Mouse (Mus musculus) neural tube, embryonic 13.5 days (tissue): ENCODE measurements around the gene Uba52. TPM values are rescaled to one million over a fixed set of nuclear protein-coding genes. Genes with fewer than 3 reads are reported as not detected.
A peak's percentile ranks its signal among the peaks of the same experiment; 100 is the strongest.
"Not testable (repeated sequence)": the region's sequence is repeated elsewhere in the genome, so short reads cannot be mapped to it uniquely, and the experiment has no call there.

ENCODE experiments used
- ATAC-seq: fragments of 200-750 bp; cut with Nextera tagmentation; 2 replicates; pipeline ENCODE4 v1.8.0; 2017; ENCODE audit warnings: low read depth, mild to moderate bottlenecking, moderate TSS enrichment, moderate library complexity
- H3K27ac ChIP-seq: fragments of 300-500 bp; sonication (generic); replicated peaks from 2 replicates; pipeline ENCODE4 v1.5.1; 2015; ENCODE audit warnings: moderate library complexity, mild to moderate bottlenecking, inconsistent platforms
- H3K27me3 ChIP-seq: fragments of 300-500 bp; sonication (generic); 2 replicates; pipeline ENCODE4 v1.6.1; 2015; ENCODE audit warnings: mild to moderate bottlenecking, inconsistent platforms
- H3K36me3 ChIP-seq: fragments of 300-500 bp; sonication (generic); 2 replicates; pipeline ENCODE4 v1.6.1; 2015; ENCODE audit warnings: mild to moderate bottlenecking, inconsistent platforms
- H3K4me1 ChIP-seq: fragments of 300-500 bp; sonication (generic); replicated peaks from 2 replicates; pipeline ENCODE4 v1.6.1; 2015; ENCODE audit warnings: inconsistent platforms
- H3K4me2 ChIP-seq: fragments of 300-500 bp; sonication (generic); 2 replicates; pipeline ENCODE4 v1.6.1; 2015; ENCODE audit warnings: inconsistent platforms, mild to moderate bottlenecking, moderate library complexity
- H3K4me3 ChIP-seq: fragments of 300-500 bp; sonication (generic); 2 replicates; pipeline ENCODE4 v1.5.1; 2015; ENCODE audit warnings: mild to moderate bottlenecking, inconsistent platforms
- H3K9ac ChIP-seq: fragments of 300-500 bp; sonication (generic); 2 replicates; pipeline ENCODE4 v1.6.1; 2015; ENCODE audit warnings: moderate library complexity, mild to moderate bottlenecking, inconsistent platforms
- H3K9me3 ChIP-seq: fragments of 300-500 bp; sonication (generic); 2 replicates; pipeline ENCODE4 v1.6.1; 2016; ENCODE audit warnings: inconsistent platforms
- WGBS: fragments of 180-500 bp; shearing (Covaris S2); methylation state at CpG from one replicate; pipeline ENCODE4 v1.1.7; 2015; 5-methylcytosine and 5-hydroxymethylcytosine counted together
- polyA plus RNA-seq: library from polyadenylated mRNA; unstranded; fragments of >200 nt; fragmentation: Nextera tagmentation; extraction: Ambion mirVana; gene quantifications from 2 replicates; pipeline ENCODE4 v1.2.1, GENCODE M21; 2015

Uba52 gene
- polyA plus RNA-seq, 1 experiment from 2014 or later, result 800 TPM

DNA sequence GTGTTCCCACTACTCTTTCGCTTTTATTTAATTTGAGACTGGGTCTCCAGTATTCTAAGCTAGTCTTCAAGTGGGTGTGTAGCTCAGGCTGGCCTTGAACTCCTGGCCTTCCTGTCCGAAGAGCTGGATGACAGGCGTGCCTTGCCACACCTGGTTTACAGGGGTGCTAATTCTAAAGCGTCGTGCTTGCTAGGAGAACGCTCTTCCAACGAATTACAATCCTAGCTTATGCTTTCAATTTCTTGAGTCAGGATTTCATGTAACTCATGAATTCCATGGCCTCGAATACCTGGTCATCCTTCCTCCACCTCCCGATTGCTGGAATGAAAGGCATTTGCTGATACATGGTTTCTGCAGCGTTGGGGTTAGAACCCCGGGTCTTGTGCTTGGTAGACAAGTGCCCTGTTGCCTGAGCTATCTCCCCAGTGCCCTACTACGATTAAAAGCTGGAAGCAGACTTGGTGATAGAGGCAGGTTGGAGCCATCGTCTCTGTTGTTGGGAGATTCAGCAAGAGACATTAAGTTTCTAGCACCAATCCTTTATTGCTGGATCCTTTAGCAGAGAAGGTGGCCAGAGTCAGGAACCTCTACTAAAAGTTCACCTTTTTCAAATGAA, 17.7 kb upstream of the Uba52 start:
- Histone ChIP-seq H3K4me2 (peak overlapping the region; percentile 74), H3K27ac (peak overlapping the region; percentile 91), H3K4me1 (peaks cover 41% of the 10 kb centered on the region), H3K9me3 (no peaks in the 10 kb centered on the region), H3K4me3 (peak overlapping the region; percentile 81), H3K27me3 (no peaks in the 10 kb centered on the region), H3K36me3 (peaks cover 40% of the 10 kb centered on the region), H3K9ac (peak overlapping the region; percentile 95)
- no peak for ATAC-seq
- WGBS, result 38% methylated on average over 13 of the region's 13 CpGs

DNA sequence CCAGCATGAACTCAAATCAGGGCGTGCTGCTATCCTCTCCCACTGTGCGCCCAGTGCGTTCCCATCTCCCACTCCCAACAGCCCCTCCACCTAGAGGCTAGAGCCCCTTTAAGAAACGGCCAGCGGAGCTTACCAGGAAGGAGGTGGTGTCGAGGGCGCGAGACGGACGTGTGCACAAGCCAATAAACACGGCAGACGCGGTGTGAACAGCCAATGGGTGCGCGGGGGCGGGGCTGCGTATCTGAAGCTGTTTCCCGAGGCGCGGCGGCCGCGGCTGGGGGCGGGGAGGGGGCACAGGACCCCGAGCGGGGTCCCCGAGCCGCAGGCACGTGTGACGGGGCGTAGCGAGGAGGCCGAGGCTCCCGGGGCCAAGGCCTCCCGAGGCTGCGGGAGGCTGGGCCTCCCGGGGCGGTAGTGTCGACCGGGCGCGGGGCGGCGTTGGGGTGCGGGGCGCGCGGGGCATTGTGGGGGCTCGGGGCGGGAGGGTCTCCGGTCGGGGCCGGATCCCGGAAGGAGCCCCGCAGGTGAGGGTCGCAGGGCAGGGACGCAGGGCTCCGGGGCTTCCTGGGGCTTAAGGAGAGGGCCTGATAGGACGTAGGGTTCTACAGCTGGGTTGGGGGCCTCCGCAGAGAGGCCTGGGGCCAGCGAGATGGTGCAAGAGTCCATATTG, 17.0 kb upstream of the Uba52 start, which contains the start of the genes Fkbp8 and Kxd1:
TSS of gene Fkbp8 (plus strand) at position 213 of the 670 bp plus-strand sequence.
TSS of gene Kxd1 (minus strand) at position 445 of the 670 bp plus-strand sequence.
- Histone ChIP-seq H3K4me1 (peaks cover 42% of the 10 kb centered on the region), H3K4me2 (peak within 1 kb of the TSS; percentile 74), H3K9ac (peak within 1 kb of the TSS; percentile 95), H3K27ac (peak within 1 kb of the TSS; percentile 91), H3K36me3 (peaks cover 34% of the 10 kb centered on the region), H3K27me3 (no peaks in the 10 kb centered on the region), H3K4me3 (peak within 1 kb of the TSS; percentile 81), H3K9me3 (no peaks in the 10 kb centered on the region)
- WGBS, result under 1% methylated on average over 54 of the region's 61 CpGs
- peak; percentile 95 for ATAC-seq

DNA sequence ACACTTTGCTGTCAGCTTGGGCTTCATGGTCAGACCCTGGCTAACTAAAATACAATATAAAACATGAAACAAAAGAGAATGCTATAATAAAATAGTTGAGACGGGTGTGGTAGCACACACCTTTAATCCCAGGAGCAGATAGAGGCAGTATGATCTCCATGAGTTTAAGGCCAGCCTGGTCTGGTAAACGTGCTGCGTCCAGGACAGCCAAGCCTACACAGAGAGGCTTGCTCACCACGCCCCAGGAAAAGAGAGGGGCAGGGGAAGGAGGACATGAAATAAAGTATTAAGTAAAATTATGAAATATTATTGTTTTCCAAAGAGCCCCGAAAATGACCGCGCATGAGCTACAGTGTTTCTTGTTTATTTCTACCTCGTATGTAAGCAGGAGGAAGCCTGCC, 16.5 kb upstream of the Uba52 start:
- no peaks in the 10 kb centered on the region for H3K27me3 ChIP-seq
- peak overlapping the region; percentile 95 for H3K9ac ChIP-seq
- no peaks in the 10 kb centered on the region for H3K9me3 ChIP-seq
- peaks cover 47% of the 10 kb centered on the region for H3K4me1 ChIP-seq
- ATAC-seq, result peak; percentile 29; the same call in 1 of the 2 replicates
- peak overlapping the region; percentile 91 for H3K27ac ChIP-seq
- 3% methylated on average over 8 of the region's 8 CpGs for WGBS
- H3K36me3 ChIP-seq, result peaks cover 28% of the 10 kb centered on the region
- H3K4me3 ChIP-seq, result peak overlapping the region; percentile 81
- H3K4me2 ChIP-seq, result peak overlapping the region; percentile 74

DNA sequence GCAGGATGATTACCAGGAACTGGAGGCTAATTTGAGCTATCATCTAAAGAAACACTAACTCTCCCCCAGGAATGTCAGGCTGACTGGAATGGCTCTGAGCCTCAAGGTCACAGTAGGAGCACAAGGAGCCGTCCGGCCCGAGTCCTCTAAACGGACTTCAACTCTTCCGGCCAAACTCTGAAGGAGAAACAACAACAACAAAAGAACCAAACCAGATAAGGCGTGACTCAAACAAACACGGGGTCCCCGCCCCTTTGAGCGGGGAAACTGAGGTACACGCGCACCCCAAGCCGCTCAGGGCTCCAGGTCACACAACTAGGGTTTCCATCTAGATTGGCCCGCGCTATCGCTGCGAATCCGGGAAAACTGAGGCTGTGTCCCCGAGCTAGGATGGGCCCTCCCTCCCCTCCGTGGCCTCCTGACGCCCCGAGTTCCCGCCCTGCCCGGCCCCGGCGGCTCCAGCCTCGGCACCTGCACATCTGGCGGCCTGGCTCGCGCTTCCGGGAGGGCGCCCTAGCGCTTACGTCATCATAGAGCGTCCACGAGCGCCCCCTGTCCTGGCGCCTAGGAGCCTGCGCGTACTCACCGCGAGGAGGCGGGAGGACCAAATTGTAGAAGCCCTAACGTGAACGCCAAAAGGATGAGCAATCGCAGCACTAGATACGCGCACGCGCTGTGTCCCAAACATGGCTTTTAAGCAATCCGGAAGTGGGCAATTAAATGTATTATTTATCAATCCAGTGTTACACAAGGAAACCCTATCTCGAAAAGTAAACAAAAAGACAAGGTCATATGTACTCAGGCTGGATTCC, 12.2 kb upstream of the Uba52 start:
- Histone ChIP-seq H3K27ac (peak overlapping the region; percentile 90), H3K9me3 (no peaks in the 10 kb centered on the region), H3K4me3 (peak overlapping the region; percentile 67), H3K27me3 (no peaks in the 10 kb centered on the region), H3K9ac (peak overlapping the region; percentile 86), H3K36me3 (peaks cover 19% of the 10 kb centered on the region), H3K4me2 (peak overlapping the region; percentile 81), H3K4me1 (peaks cover 30% of the 10 kb centered on the region)
- ATAC-seq, result peak; percentile 85
- WGBS, result under 1% methylated on average over 51 of the region's 51 CpGs

- Histone ChIP-seq H3K4me3 (no peak overlapping the region), H3K27me3 (no peaks in the 10 kb centered on the region), H3K36me3 (peaks cover 31% of the 10 kb centered on the region), H3K27ac (no peak overlapping the region), H3K9ac (no peak overlapping the region), H3K9me3 (no peaks in the 10 kb centered on the region), H3K4me2 (no peak overlapping the region), H3K4me1 (peaks cover 17% of the 10 kb centered on the region)
- 70% methylated on average over 2 of the region's 2 CpGs for WGBS
- ATAC-seq, result no peak
Observed at GRCm38 (mm10) chr8:70519606-70520005, 9.0 kb upstream of the Uba52 start.

GRCm38 (mm10) chr8:70519043-70519442, 8.4 kb upstream of the Uba52 start:
- Histone ChIP-seq H3K27me3 (no peaks in the 10 kb centered on the region), H3K36me3 (peaks cover 35% of the 10 kb centered on the region), H3K27ac (no peak overlapping the region), H3K4me1 (peaks cover 17% of the 10 kb centered on the region), H3K4me3 (no peak overlapping the region), H3K9me3 (no peaks in the 10 kb centered on the region), H3K9ac (no peak overlapping the region), H3K4me2 (no peak overlapping the region)
- no peak for ATAC-seq
- 91% methylated on average over 6 of the region's 6 CpGs for WGBS

GRCm38 (mm10) chr8:70517940-70518643, 7.5 kb upstream of the Uba52 start:
- peaks cover 45% of the 10 kb centered on the region for H3K36me3 ChIP-seq
- WGBS, result 80% methylated on average over 10 of the region's 10 CpGs
- no peak overlapping the region for H3K4me3 ChIP-seq
- peaks cover 10% of the 10 kb centered on the region for H3K4me1 ChIP-seq
- no peak overlapping the region for H3K27ac ChIP-seq
- no peak overlapping the region for H3K9ac ChIP-seq
- H3K9me3 ChIP-seq, result no peaks in the 10 kb centered on the region
- H3K27me3 ChIP-seq, result no peaks in the 10 kb centered on the region
- no peak overlapping the region for H3K4me2 ChIP-seq
- no peak for ATAC-seq

GRCm38 (mm10) chr8:70513441-70513840, 2.8 kb upstream of the Uba52 start:
- Histone ChIP-seq H3K27me3 (no peaks in the 10 kb centered on the region), H3K4me2 (no peak overlapping the region), H3K27ac (no peak overlapping the region), H3K4me1 (peaks cover 28% of the 10 kb centered on the region), H3K4me3 (no peak overlapping the region), H3K9me3 (no peaks in the 10 kb centered on the region), H3K36me3 (peaks cover 41% of the 10 kb centered on the region), H3K9ac (no peak overlapping the region)
- 65% methylated on average over 2 of the region's 2 CpGs for WGBS
- ATAC-seq, result no peak

GRCm38 (mm10) chr8:70512253-70512903, 1.8 kb upstream of the Uba52 start:
- Histone ChIP-seq H3K36me3 (peaks cover 44% of the 10 kb centered on the region), H3K4me3 (no peak overlapping the region), H3K4me1 (peaks cover 30% of the 10 kb centered on the region), H3K9ac (no peak overlapping the region), H3K27ac (no peak overlapping the region), H3K9me3 (no peaks in the 10 kb centered on the region), H3K27me3 (no peaks in the 10 kb centered on the region), H3K4me2 (no peak overlapping the region)
- ATAC-seq, result no peak
- 91% methylated on average over 11 of the region's 11 CpGs for WGBS

DNA sequence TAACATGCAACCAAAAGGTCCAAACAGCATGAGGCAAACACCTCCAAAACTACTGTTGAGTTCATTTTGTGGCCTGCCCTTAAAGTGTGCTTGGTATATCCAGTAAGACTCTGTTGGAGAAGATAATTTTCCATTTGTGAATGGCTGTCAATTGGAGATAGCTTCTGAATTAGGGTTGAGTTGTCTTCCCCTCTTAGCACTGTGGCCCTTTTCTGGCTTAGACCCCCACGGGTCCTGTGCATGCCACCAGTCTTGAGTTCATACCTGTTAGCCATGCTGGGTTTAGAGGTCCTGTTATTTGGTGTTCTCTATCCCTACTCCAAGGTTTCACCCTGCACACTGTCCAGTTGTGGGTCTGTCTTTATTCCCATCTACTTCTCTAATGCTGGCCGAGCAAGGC, 1.2 kb upstream of the Uba52 start:
- Histone ChIP-seq H3K9ac (no peak overlapping the region), H3K4me3 (no peak overlapping the region), H3K4me2 (peak overlapping the region; percentile 99; the same call in 1 of the 2 replicates), H3K27me3 (no peaks in the 10 kb centered on the region), H3K27ac (no peak overlapping the region), H3K4me1 (peaks cover 34% of the 10 kb centered on the region), H3K9me3 (no peaks in the 10 kb centered on the region), H3K36me3 (peaks cover 50% of the 10 kb centered on the region)
- 98% methylated on average over 2 of the region's 2 CpGs for WGBS
- ATAC-seq, result no peak

- Histone ChIP-seq H3K9ac (peak overlapping the region; percentile 88), H3K4me1 (peaks cover 35% of the 10 kb centered on the region), H3K36me3 (peaks cover 45% of the 10 kb centered on the region), H3K27ac (peak overlapping the region; percentile 97), H3K4me2 (peak overlapping the region; percentile 99), H3K4me3 (peak overlapping the region; percentile 97)
- not testable (repeated sequence) for ATAC-seq, H3K9me3 ChIP-seq, H3K27me3 ChIP-seq
- WGBS, result 86% methylated on average over 6 of the region's 6 CpGs
Observed at GRCm38 (mm10) chr8:70511174-70511573, 573 bp upstream of the Uba52 start.
